Mouse (Mus musculus) stomach, embryonic 14.5 days (tissue): ENCODE data around the gene B430306N03Rik. TPM values are rescaled to one million over a fixed set of nuclear protein-coding genes. Genes with fewer than 3 reads are reported as not detected.

Experiments
- ATAC-seq: fragments of 200-750 bp; cut with Nextera tagmentation; 2 replicates; pipeline ENCODE4 v1.8.0; 2017; ENCODE audit warnings: low read depth, moderate TSS enrichment; ENCODE audit not compliant: insufficient number of reproducible peaks, insufficient read depth, low FRiP score
- H3K27ac ChIP-seq: fragments of 300-500 bp; sonication (generic); 2 replicates; pipeline ENCODE4 v1.5.1; 2014; ENCODE audit warnings: mild to moderate bottlenecking, low read length, moderate library complexity, mixed read lengths
- H3K27me3 ChIP-seq: fragments of 300-500 bp; sonication (generic); 2 replicates; pipeline ENCODE4 v1.6.1; 2014; ENCODE audit warnings: low read length, control low read depth, mixed read lengths; ENCODE audit not compliant: control insufficient read depth, insufficient read depth
- H3K36me3 ChIP-seq: fragments of 300-500 bp; sonication (generic); 2 replicates; pipeline ENCODE4 v1.6.1; 2014; ENCODE audit warnings: mild to moderate bottlenecking, control low read depth, low read length, moderate library complexity, mixed read lengths; ENCODE audit not compliant: control insufficient read depth, insufficient read depth
- H3K4me1 ChIP-seq: fragments of 300-500 bp; sonication (generic); 2 replicates; pipeline ENCODE4 v1.6.1; 2014; ENCODE audit warnings: low read length, control low read depth, mixed read lengths; ENCODE audit not compliant: control insufficient read depth, insufficient read depth
- H3K4me2 ChIP-seq: fragments of 300-500 bp; sonication (generic); replicated peaks from 2 replicates; pipeline ENCODE4 v1.6.1; 2014; ENCODE audit warnings: low read depth, low read length, control low read depth
- H3K4me3 ChIP-seq: fragments of 300-500 bp; sonication (generic); 2 replicates; pipeline ENCODE4 v1.5.1; 2014; ENCODE audit warnings: low read depth, low read length, control low read depth
- H3K9ac ChIP-seq: fragments of 300-500 bp; sonication (generic); replicated peaks from 2 replicates; pipeline ENCODE4 v1.6.1; 2014; ENCODE audit warnings: low read depth, mild to moderate bottlenecking, control low read depth, low read length, moderate library complexity, mixed read lengths
- H3K9me3 ChIP-seq: fragments of 300-500 bp; sonication (generic); 2 replicates; pipeline ENCODE4 v1.6.1; 2016; ENCODE audit warnings: low read depth, low read length, control low read depth; ENCODE audit not compliant: control insufficient read depth
- WGBS: fragments of 180-500 bp; shearing (Covaris S2); extraction: QIAGEN DNeasy Blood & Tissue Kit; methylation state at CpG from one replicate; pipeline ENCODE4 v1.1.7; 2014; 5-methylcytosine and 5-hydroxymethylcytosine counted together
- polyA plus RNA-seq: library from polyadenylated mRNA; unstranded; fragments of >200 nt; fragmentation: Nextera tagmentation; extraction: Ambion mirVana; gene quantifications from 2 replicates; pipeline ENCODE4 v1.2.1, GENCODE M21; 2014

Gene B430306N03Rik
- polyA plus RNA-seq, 1 experiment from 2014 or later = 0.51 TPM

DNA sequence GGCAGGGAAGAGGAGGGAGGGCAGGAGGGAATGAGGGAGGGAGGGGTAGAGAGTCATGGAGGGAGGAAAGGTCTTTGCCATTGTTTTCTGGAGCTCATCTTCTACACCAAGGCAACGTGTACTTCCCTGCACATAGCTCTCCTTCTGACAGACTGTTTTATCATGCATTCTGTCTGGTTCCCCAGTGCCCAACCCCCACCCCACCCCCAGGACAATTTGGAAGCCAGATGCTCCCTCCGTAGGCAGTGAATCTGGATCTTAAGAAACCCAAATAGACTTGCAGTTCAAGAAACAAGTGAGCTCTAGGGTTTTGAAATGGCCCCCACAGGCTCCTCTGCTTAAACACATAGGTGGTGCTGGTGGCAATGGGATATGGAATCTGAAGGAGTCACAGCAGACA, 42.0 kb downstream of the B430306N03Rik start:
- H3K27ac ChIP-seq = no peak overlapping the region
- ATAC-seq = no peak
- no peak overlapping the region for H3K4me2 ChIP-seq
- WGBS = 48% methylated on average over 2 of the region's 2 CpGs
- no peak overlapping the region for H3K4me3 ChIP-seq
- H3K9ac ChIP-seq = no peak overlapping the region
- H3K9me3 ChIP-seq = no peaks in the 10 kb centered on the region
- H3K4me1 ChIP-seq = no peaks in the 10 kb centered on the region
- H3K36me3 ChIP-seq = no peaks in the 10 kb centered on the region
- no peaks in the 10 kb centered on the region for H3K27me3 ChIP-seq

GRCm38 (mm10) chr17:48359616-48360015, 43.7 kb downstream of the B430306N03Rik start, which contains the start of gene Treml1:
Treml1 (plus strand) TSS chr17:48359916.
- no peak for ATAC-seq

DNA sequence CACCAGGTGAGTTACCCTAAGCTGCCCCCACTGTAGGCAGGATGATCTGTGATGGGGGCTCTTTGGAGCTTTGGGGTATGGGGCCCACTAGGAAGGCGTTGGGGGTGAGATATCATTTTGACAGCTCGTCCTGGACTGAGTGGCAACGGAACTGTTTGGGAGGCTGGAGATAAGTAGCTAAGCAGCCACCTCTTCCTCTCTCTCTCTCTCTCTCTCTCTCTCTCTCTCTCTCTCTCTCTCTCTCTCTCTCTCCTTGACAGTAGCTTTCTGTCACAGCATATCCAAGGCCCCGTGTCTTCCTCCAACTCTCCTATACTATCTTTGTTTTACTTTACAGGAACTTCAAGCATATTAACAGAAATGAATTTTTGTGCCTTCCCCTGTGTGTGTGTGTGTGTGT, 44.5 kb downstream of the B430306N03Rik start:
- no peaks in the 10 kb centered on the region for H3K36me3 ChIP-seq
- WGBS = 64% methylated on average over 4 of the region's 4 CpGs
- H3K4me3 ChIP-seq = no peak overlapping the region
- no peak overlapping the region for H3K4me2 ChIP-seq
- H3K27ac ChIP-seq = no peak overlapping the region
- H3K9me3 ChIP-seq = no peaks in the 10 kb centered on the region
- no peak for ATAC-seq
- no peaks in the 10 kb centered on the region for H3K4me1 ChIP-seq
- no peaks in the 10 kb centered on the region for H3K27me3 ChIP-seq
- no peak overlapping the region for H3K9ac ChIP-seq

More at GRCm38 (mm10) chr17:48359616-48360015, 43.7 kb downstream of the B430306N03Rik start, which contains the start of gene Treml1:
- 68% methylated on average over 7 of the region's 7 CpGs for WGBS
- no peaks in the 10 kb centered on the region for H3K9me3 ChIP-seq
- H3K4me3 ChIP-seq = no peak within 1 kb of the TSS
- H3K27ac ChIP-seq = no peak within 1 kb of the TSS
- H3K4me2 ChIP-seq = no peak within 1 kb of the TSS
- H3K4me1 ChIP-seq = no peaks in the 10 kb centered on the region
- H3K9ac ChIP-seq = no peak within 1 kb of the TSS
- no peaks in the 10 kb centered on the region for H3K36me3 ChIP-seq
- H3K27me3 ChIP-seq = no peaks in the 10 kb centered on the region

- no peaks in the 10 kb centered on the region for H3K9me3 ChIP-seq
- H3K4me2 ChIP-seq = no peak overlapping the region
- 59% methylated on average over 3 of the region's 3 CpGs for WGBS
- no peaks in the 10 kb centered on the region for H3K4me1 ChIP-seq
- no peak overlapping the region for H3K9ac ChIP-seq
- H3K27ac ChIP-seq = no peak overlapping the region
- no peak overlapping the region for H3K4me3 ChIP-seq
- no peaks in the 10 kb centered on the region for H3K36me3 ChIP-seq
- H3K27me3 ChIP-seq = no peaks in the 10 kb centered on the region
- ATAC-seq = no peak
These were observed 46.4 kb downstream of the B430306N03Rik start for GRCm38 (mm10) chr17:48362346-48362745.

DNA sequence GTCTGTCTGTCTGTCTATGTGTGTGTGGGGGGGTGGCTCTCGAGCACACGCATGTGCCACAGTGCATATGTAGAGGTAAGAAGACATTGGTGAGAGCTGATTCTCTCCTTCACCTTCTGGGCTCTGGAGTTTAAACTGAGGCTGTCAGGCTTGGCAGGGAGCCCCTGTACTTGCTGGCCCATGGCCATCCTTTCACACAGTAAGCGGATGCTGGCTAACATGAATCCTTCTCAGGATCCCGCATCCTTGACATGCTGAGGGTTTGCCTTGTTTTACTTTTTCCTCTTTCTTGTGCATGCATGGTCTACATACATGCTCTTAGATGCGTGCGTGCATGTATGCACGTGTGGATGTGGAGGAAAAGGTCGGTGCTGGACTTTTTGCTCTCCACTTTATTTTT, 47.0 kb downstream of the B430306N03Rik start:
- no peak for ATAC-seq
- no peak overlapping the region for H3K4me3 ChIP-seq
- H3K27me3 ChIP-seq = no peaks in the 10 kb centered on the region
- H3K9ac ChIP-seq = no peak overlapping the region
- H3K36me3 ChIP-seq = no peaks in the 10 kb centered on the region
- H3K9me3 ChIP-seq = no peaks in the 10 kb centered on the region
- no peak overlapping the region for H3K4me2 ChIP-seq
- H3K27ac ChIP-seq = no peak overlapping the region
- no peaks in the 10 kb centered on the region for H3K4me1 ChIP-seq
- 83% methylated on average over 8 of the region's 8 CpGs for WGBS

- Histone ChIP-seq H3K4me1 (no peaks in the 10 kb centered on the region), H3K9ac (no peak overlapping the region), H3K4me3 (no peak overlapping the region), H3K4me2 (no peak overlapping the region), H3K27ac (no peak overlapping the region), H3K36me3 (no peaks in the 10 kb centered on the region), H3K9me3 (no peaks in the 10 kb centered on the region), H3K27me3 (no peaks in the 10 kb centered on the region)
- 74% methylated on average over 6 of the region's 6 CpGs for WGBS
- ATAC-seq = no peak
These were observed 47.6 kb downstream of the B430306N03Rik start for GRCm38 (mm10) chr17:48363421-48363965.

DNA sequence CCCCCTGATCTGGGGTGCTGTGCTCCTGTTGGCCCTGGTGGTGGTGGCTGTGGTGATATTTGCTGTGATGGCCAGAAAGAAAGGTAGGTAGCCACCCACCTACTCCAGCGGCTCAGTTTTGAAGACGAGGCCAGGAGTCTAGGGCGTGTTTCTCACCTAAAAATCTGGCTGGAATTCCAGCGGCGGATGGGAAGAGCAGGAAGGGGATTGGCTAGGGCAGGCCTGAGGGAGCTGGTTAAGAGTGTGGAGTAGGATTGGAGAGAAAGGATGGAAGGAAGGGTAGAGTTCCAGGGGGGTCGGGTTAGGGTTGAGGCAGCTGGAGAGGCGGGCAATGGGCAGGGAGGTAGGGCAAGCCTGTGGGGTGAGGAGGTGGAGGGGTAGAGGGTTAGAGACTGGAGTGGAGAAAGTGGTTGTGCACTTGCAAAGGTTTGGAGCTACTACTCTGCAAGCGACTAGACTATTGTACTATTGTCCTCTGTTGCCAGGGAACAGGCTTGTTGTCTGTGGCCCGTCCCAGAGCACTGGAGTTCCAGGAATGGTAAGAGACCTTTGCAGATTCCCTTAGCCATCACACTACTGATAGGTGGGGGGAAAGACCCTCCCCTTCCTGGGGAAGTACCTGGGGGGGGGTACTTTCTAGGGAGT, 49.7 kb downstream of the B430306N03Rik start:
- Histone ChIP-seq H3K9me3 (no peaks in the 10 kb centered on the region), H3K4me1 (no peaks in the 10 kb centered on the region), H3K4me3 (no peak overlapping the region), H3K9ac (no peak overlapping the region), H3K36me3 (no peaks in the 10 kb centered on the region), H3K27me3 (no peaks in the 10 kb centered on the region), H3K27ac (no peak overlapping the region), H3K4me2 (no peak overlapping the region)
- 76% methylated on average over 9 of the region's 9 CpGs for WGBS
- no peak for ATAC-seq

- Histone ChIP-seq H3K4me2 (no peak overlapping the region), H3K27me3 (no peaks in the 10 kb centered on the region), H3K36me3 (no peaks in the 10 kb centered on the region), H3K4me1 (no peaks in the 10 kb centered on the region), H3K9me3 (no peaks in the 10 kb centered on the region), H3K9ac (no peak overlapping the region), H3K4me3 (no peak overlapping the region), H3K27ac (no peak overlapping the region)
- ATAC-seq = no peak
- WGBS = 87% methylated on average over 5 of the region's 5 CpGs
These were observed 50.9 kb downstream of the B430306N03Rik start for GRCm38 (mm10) chr17:48366806-48367205.

GRCm38 (mm10) chr17:48371621-48372020, 55.7 kb downstream of the B430306N03Rik start:
- ATAC-seq = no peak
- H3K4me3 ChIP-seq = no peak overlapping the region
- H3K27me3 ChIP-seq = no peaks in the 10 kb centered on the region
- no peaks in the 10 kb centered on the region for H3K9me3 ChIP-seq
- H3K27ac ChIP-seq = no peak overlapping the region
- H3K4me1 ChIP-seq = no peaks in the 10 kb centered on the region
- H3K4me2 ChIP-seq = no peak overlapping the region
- no peaks in the 10 kb centered on the region for H3K36me3 ChIP-seq
- H3K9ac ChIP-seq = no peak overlapping the region
